Mouse (Mus musculus) erythroblast, embryonic 14.5 days (primary cell): ENCODE results near the gene Chchd6.

ENCODE experiments used
- GATA1 ChIP-seq: IDR thresholded peaks from 2 replicates; pipeline ENCODE4 v1.6.1; 2012; ENCODE audit warnings: low read length, inconsistent platforms, mixed read lengths
- TAL1 ChIP-seq: IDR thresholded peaks from 3 replicates; pipeline ENCODE4 v1.6.1; 2012; ENCODE audit warnings: low read length, inconsistent platforms, mixed read lengths

DNA sequence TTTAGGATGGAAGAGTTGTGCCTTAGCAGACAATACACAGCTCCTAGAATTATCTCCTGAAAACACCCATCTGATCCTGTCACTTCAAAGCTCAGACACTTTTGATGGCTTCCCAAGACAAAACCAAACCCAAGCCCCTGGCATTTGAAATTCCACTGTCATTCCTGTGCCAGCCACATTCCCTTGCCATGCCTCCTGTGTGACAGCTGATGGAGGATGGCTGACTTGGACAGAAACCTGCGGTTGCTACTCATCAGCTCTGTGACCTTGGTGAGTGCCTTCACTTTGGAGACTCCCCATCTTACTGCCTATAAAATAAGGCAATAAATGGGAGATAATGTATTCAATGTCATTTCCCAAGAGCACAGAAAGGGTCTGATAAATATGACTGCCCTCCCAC lies 195.9 kb downstream of the Chchd6 start:
- TF ChIP-seq GATA1 (no peak), TAL1 (no peak)
